Mouse (Mus musculus) yolk sac, embryonic 10.5 days (tissue): Measurements from ENCODE around the gene Olfr1223.
"Not testable (repeated sequence)": the region's sequence is repeated elsewhere in the genome, so short reads cannot be mapped to it uniquely, and the experiment has no call there.

ENCODE experiments used
- DNase-seq: peaks from one replicate; pipeline ENCODE4 v3.0.0-alpha.2; 2017; ENCODE audit warnings: low spot score

Gene Olfr1223

GRCm38 (mm10) chr2:89151460-89151859 lies at the start of gene Olfr1223:
Gene Olfr1223, minus strand, starts transcription at chr2:89151560.
- no peak for DNase-seq

DNA sequence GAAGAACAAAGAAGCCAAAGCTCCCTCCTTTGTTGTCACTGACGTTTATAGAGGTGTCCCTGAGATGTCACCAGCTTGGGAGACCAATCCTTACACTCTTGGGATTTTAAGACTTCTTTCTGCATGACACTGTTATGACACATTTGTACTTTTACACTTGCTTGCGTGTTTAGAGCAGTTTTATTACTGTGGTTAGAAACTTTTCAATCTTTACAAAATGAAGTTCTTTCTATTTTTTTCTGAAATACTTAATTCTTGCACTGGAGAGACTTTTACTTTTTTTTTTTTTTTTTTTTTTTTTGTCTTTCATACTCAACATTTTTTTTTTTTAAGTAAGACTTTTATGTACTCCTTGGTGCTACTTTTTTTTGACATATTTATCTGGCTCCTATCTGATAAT lies 48.6 kb upstream of the Olfr1223 start, which contains the start of gene Olfr1226:
TSS of gene Olfr1226 (minus strand) at position 101 of the 400 bp plus-strand sequence.
- no peak for DNase-seq

DNA sequence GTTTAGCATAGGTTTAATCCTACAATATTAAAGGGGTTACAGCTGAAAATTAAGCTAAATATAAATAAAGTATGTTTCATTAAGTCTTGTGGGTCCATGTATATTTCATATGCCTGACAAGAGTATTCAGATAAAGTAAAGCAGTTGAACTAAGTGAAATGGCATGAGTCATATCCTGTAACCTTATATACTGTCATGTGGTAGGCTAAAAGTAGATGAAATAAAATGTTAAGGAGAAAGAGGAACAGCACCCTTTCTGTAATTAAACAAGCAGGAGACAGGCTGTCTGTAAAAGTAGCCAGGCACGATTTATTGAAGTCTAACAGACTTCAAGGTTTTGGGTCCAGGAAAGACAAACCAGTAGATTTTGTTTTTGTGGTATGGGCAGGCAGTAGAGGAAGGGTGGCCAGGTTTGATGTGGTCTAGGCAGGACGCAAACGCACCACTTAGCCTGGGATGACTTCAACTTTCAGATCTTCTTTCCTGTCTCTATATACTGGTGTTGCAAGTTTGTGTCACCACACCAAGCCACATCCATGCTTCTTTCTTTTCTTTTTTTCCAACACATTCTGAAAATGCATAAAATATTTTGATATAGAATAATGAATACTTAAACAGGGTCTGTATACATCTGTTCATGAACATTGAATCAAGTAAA lies 45.1 kb upstream of the Olfr1223 start:
- no peak for DNase-seq

- DNase-seq: no peak
Observed at GRCm38 (mm10) chr2:89174569-89174968, 23.2 kb upstream of the Olfr1223 start, which contains the start of gene Olfr1225. Gene Olfr1225, minus strand, starts transcription at chr2:89174669.

- not testable (repeated sequence) for DNase-seq
Observed at GRCm38 (mm10) chr2:89164711-89165110, 13.4 kb upstream of the Olfr1223 start.

- not testable (repeated sequence) for DNase-seq
Observed at GRCm38 (mm10) chr2:89163991-89164390, 12.6 kb upstream of the Olfr1223 start, which contains the start of gene Olfr1224-ps1. Gene Olfr1224-ps1, minus strand, starts transcription at chr2:89164091.

DNA sequence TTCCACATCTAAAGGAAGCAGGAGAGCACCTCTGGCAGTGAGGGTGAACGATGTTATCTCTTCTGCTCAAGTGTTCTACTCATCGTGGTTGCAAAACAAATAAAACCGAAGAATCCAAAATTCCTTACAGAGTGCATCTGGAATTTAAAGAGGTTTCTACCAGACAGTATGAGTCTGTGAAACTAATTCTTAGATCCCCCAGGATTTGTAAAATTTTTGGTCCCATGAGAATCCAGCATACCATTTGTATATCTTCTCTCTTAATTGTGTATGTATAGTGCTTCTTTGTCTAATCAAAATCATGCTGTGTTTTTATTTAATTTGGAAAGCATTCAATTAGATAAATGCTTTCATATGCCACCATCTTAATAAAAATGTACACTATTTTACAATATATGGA lies 18.4 kb downstream of the Olfr1223 start, which contains the start of gene Olfr1222:
TSS of gene Olfr1222 (minus strand) at position 101 of the 400 bp plus-strand sequence.
- no peak for DNase-seq

DNA sequence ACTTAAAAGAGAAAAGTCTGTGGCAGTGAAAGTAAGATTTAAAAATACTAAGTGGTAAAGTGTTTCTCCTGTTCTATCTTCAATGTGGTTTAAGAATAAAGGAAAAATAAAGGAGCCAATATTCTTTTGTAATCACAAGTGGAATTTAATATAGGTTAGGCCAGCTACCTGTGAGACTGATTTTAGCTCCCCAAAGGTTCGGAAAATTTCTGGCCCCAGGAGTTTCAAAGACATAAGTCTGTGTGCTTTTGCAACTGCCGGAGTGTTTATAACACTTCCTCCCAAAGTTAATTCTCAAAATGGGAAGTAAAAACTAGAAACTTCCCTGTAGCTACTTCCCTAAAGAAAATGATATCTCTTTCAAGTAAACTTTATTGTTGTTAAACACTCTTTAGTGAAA lies 34.2 kb downstream of the Olfr1223 start, which contains the start of gene Olfr1221:
TSS of gene Olfr1221 (minus strand) at position 101 of the 400 bp plus-strand sequence.
- DNase-seq: no peak

DNA sequence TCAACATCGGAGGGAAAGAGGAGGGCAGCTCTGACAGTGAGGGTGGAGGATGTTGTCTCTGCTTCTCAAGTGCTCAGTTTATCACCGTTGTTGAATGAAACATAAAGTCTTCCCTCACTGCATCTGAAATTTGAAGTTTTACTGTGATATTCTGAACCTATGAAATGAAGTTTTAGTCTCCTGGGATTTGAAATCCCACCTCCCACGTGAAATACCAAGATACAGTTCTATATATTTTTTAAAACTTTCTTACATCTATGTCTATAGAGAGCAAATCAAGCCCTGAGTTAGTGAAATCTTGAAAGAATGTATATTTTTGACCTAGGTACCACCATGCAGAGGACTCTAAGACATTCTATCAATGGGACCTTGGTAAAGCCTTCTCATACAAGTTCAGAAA lies 44.6 kb downstream of the Olfr1223 start, which contains the start of gene Olfr1220:
TSS of gene Olfr1220 (minus strand) at position 101 of the 400 bp plus-strand sequence.
- no peak for DNase-seq

DNA sequence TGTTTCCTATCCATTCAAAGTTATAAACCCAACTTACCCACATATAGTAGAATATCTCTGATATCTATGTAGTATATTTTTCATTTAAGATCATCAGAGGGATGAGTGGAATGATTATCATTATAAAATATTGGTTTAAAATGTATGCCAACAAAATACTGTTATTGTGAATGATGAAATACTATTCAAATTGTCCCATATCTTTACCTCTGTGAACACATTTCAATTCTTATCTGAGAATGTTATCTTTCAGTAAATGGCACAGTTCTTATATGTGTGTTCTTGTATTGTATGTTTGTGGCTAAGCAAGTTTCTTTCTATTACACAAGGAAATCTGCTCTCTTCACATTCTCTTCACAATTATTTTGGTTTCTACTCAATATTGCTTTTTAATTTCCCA lies 45.7 kb downstream of the Olfr1223 start:
- no peak for DNase-seq

GRCm38 (mm10) chr2:89093848-89094247 lies 57.5 kb downstream of the Olfr1223 start:
- no peak for DNase-seq
